Mouse (Mus musculus): ENCODE results near the gene Pex5. TPM values are rescaled to one million over a fixed set of nuclear protein-coding genes. Genes with fewer than 3 reads are reported as not detected.
"Not testable (repeated sequence)": the region's sequence is repeated elsewhere in the genome, so short reads cannot be mapped to it uniquely, and the experiment has no call there.

Pex5 gene
- polyA plus RNA-seq, 1 experiment from 2014 or later, result 35.9 TPM

DNA sequence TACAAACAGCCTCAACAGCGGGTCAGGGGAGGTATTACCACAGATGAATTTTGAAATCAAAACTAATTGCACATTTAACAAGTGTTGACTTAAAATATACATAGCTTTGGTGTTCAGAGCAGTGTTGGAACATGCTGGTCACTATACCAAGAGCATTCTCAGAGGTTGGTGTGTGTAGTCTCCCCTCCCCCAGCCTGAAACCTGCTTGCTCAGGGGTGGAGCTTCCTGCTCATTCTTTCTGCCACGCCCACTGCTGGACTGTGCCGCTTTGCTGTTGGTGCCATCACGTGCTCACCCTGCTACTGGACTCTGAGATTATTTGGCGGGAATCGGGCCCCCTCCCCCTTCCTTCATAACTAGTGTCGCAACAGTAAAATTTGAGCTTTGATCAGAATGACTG is 10.2 kb upstream of the Pex5 start:
- WGBS, result 65% methylated on average over 7 of the region's 7 CpGs
- H3K9ac ChIP-seq (ENCODE audit: low read length); H3K4me2 ChIP-seq (ENCODE audit: low read depth, severe bottlenecking); H3K4me1 ChIP-seq (ENCODE audit: control insufficient read depth, insufficient read depth, low read length); DNase-seq (ENCODE audit: low spot score); H3K4me3 ChIP-seq (ENCODE audit: low read depth, low read length); H3K27me3 ChIP-seq (ENCODE audit: control insufficient read depth, insufficient read depth, low read length); H3K27ac ChIP-seq (replicated peaks; ENCODE audit: low read depth, low read length); ATAC-seq (ENCODE audit: insufficient number of reproducible peaks, low FRiP score, low TSS enrichment, low read depth); H3K36me3 ChIP-seq (ENCODE audit: control insufficient read depth, insufficient read depth, low read length); H3K9me3 ChIP-seq (ENCODE audit: control insufficient read depth, low read length): not testable (repeated sequence)

- Histone ChIP-seq H3K9me3 (ENCODE audit: control insufficient read depth, low read length) (no peaks in the 10 kb centered on the region), H3K4me3 (ENCODE audit: low read depth, low read length) (no peak overlapping the region), H3K36me3 (ENCODE audit: control insufficient read depth, insufficient read depth, low read length) (no peaks in the 10 kb centered on the region), H3K27me3 (ENCODE audit: control insufficient read depth, insufficient read depth, low read length) (no peaks in the 10 kb centered on the region), H3K9ac (ENCODE audit: low read length) (no peak overlapping the region), H3K27ac (replicated peaks; ENCODE audit: low read depth, low read length) (no peak overlapping the region), H3K4me2 (ENCODE audit: low read depth, severe bottlenecking) (no peak overlapping the region), H3K4me1 (ENCODE audit: control insufficient read depth, insufficient read depth, low read length) (no peaks in the 10 kb centered on the region)
- DNase-seq (ENCODE audit: low spot score), result no peak
- ATAC-seq (ENCODE audit: insufficient number of reproducible peaks, low FRiP score, low TSS enrichment, low read depth), result no peak
- 66% methylated on average over 1 of the region's 1 CpGs for WGBS
Observed at GRCm38 (mm10) chr6:124424068-124424498, 9.2 kb upstream of the Pex5 start.

DNA sequence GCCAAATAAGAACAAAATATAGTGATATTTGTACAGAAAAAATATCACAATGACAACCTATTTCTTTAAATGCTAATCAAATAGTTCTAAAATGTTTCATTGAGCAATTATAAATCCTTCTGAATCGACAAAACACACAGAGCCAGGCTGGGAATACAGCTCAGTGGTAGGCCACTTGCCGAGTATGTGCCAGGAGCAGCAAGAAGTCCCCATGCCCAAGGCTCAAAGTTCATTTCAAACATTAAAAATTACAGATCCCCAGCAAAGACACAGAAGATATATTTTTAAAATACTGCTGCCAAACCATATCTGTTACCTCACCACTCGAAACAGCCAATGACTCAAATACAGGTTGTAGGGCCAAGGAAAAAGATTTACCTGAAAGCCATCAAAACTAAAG is 3.8 kb upstream of the Pex5 start:
- Histone ChIP-seq H3K36me3 (ENCODE audit: control insufficient read depth, insufficient read depth, low read length) (no peaks in the 10 kb centered on the region), H3K4me2 (ENCODE audit: low read depth, severe bottlenecking) (no peak overlapping the region), H3K27ac (replicated peaks; ENCODE audit: low read depth, low read length) (no peak overlapping the region), H3K27me3 (ENCODE audit: control insufficient read depth, insufficient read depth, low read length) (no peaks in the 10 kb centered on the region), H3K9me3 (ENCODE audit: control insufficient read depth, low read length) (no peaks in the 10 kb centered on the region), H3K9ac (ENCODE audit: low read length) (no peak overlapping the region), H3K4me1 (ENCODE audit: control insufficient read depth, insufficient read depth, low read length) (no peaks in the 10 kb centered on the region), H3K4me3 (ENCODE audit: low read depth, low read length) (no peak overlapping the region)
- DNase-seq (ENCODE audit: low spot score) (no peak), ATAC-seq (ENCODE audit: insufficient number of reproducible peaks, low FRiP score, low TSS enrichment, low read depth) (no peak)
- 92% methylated on average over 3 of the region's 3 CpGs for WGBS

GRCm38 (mm10) chr6:124415347-124416088 is 651 bp upstream of the Pex5 start:
- Histone ChIP-seq H3K9me3 (ENCODE audit: control insufficient read depth, low read length) (no peaks in the 10 kb centered on the region), H3K4me3 (ENCODE audit: low read depth, low read length) (peak overlapping the region; percentile 61), H3K9ac (ENCODE audit: low read length) (peak overlapping the region; percentile 41), H3K27me3 (ENCODE audit: control insufficient read depth, insufficient read depth, low read length) (no peaks in the 10 kb centered on the region), H3K27ac (replicated peaks; ENCODE audit: low read depth, low read length) (peak overlapping the region; percentile 45; the same call in 1 of the 2 replicates), H3K4me2 (ENCODE audit: low read depth, severe bottlenecking) (peak overlapping the region; percentile 62), H3K36me3 (ENCODE audit: control insufficient read depth, insufficient read depth, low read length) (no peaks in the 10 kb centered on the region; the same call in none of the 2 replicates), H3K4me1 (ENCODE audit: control insufficient read depth, insufficient read depth, low read length) (no peaks in the 10 kb centered on the region)
- DNase-seq (ENCODE audit: low spot score) (peak; percentile 76), ATAC-seq (ENCODE audit: insufficient number of reproducible peaks, low FRiP score, low TSS enrichment, low read depth) (peak; percentile 69)
- WGBS, result 6% methylated on average over 21 of the region's 21 CpGs

GRCm38 (mm10) chr6:124414150-124414926 is 529 bp downstream of the Pex5 start:
- peak overlapping the region; percentile 58 for H3K4me2 ChIP-seq (ENCODE audit: low read depth, severe bottlenecking)
- no peaks in the 10 kb centered on the region; the same call in none of the 2 replicates for H3K36me3 ChIP-seq (ENCODE audit: control insufficient read depth, insufficient read depth, low read length)
- no peaks in the 10 kb centered on the region for H3K9me3 ChIP-seq (ENCODE audit: control insufficient read depth, low read length)
- peak overlapping the region; percentile 61 for H3K4me3 ChIP-seq (ENCODE audit: low read depth, low read length)
- 4% methylated on average over 41 of the region's 45 CpGs for WGBS
- DNase-seq (ENCODE audit: low spot score), result no peak
- H3K27me3 ChIP-seq (ENCODE audit: control insufficient read depth, insufficient read depth, low read length), result no peaks in the 10 kb centered on the region
- H3K4me1 ChIP-seq (ENCODE audit: control insufficient read depth, insufficient read depth, low read length), result no peaks in the 10 kb centered on the region
- peak; percentile 61 for ATAC-seq (ENCODE audit: insufficient number of reproducible peaks, low FRiP score, low TSS enrichment, low read depth)
- peak overlapping the region; percentile 72 for H3K9ac ChIP-seq (ENCODE audit: low read length)
- no peak overlapping the region for H3K27ac ChIP-seq (replicated peaks; ENCODE audit: low read depth, low read length)

DNA sequence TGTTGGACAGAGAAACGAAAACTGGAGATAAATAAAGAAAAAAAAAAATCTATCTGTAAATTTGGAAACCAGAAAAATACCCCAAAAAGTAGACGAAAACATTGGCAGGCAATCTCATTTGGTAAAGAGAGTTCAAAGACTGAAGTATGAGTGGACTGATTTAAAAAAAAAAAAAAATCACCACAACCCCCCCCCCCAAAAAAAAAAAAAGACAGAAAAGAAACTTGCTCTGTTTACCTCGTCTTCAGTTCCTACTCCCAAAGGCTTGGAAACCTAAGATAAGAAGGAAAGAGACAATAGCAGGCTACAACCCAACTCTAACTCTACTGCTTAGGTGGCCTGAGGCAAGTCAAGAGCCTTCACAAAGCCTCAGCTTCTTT is 1.1 kb downstream of the Pex5 start:
- no peaks in the 10 kb centered on the region for H3K27me3 ChIP-seq (ENCODE audit: control insufficient read depth, insufficient read depth, low read length)
- H3K9me3 ChIP-seq (ENCODE audit: control insufficient read depth, low read length), result no peaks in the 10 kb centered on the region
- peaks cover 2% of the 10 kb centered on the region for H3K36me3 ChIP-seq (ENCODE audit: control insufficient read depth, insufficient read depth, low read length)
- no peak for ATAC-seq (ENCODE audit: insufficient number of reproducible peaks, low FRiP score, low TSS enrichment, low read depth)
- H3K4me1 ChIP-seq (ENCODE audit: control insufficient read depth, insufficient read depth, low read length), result no peaks in the 10 kb centered on the region
- peak overlapping the region; percentile 61 for H3K4me3 ChIP-seq (ENCODE audit: low read depth, low read length)
- no peak for DNase-seq (ENCODE audit: low spot score)
- no peak overlapping the region for H3K27ac ChIP-seq (replicated peaks; ENCODE audit: low read depth, low read length)
- H3K9ac ChIP-seq (ENCODE audit: low read length), result peak overlapping the region; percentile 72
- peak overlapping the region; percentile 58 for H3K4me2 ChIP-seq (ENCODE audit: low read depth, severe bottlenecking)
- 80% methylated on average over 3 of the region's 3 CpGs for WGBS

DNA sequence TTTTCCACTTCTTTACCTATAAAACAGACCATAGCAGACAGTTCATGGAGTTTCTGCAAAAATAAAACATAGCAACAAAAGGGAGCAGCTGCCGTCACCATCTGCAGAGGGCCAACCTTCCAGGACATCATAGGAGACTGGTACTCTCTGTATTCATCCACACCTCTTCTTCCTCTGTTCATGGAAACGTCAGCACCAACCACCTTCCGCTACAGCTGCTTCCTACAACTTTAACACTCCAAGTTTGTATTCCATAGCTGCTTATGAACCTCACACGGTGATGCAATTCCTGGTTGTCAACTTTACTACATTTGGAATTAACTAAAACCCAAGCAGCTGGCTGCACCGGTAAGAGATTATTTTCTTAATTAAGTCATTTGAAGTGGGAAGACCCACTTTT is 6.5 kb downstream of the Pex5 start:
- no peaks in the 10 kb centered on the region for H3K9me3 ChIP-seq (ENCODE audit: control insufficient read depth, low read length)
- no peak overlapping the region for H3K4me3 ChIP-seq (ENCODE audit: low read depth, low read length)
- H3K27ac ChIP-seq (replicated peaks; ENCODE audit: low read depth, low read length), result no peak overlapping the region
- H3K4me2 ChIP-seq (ENCODE audit: low read depth, severe bottlenecking), result no peak overlapping the region
- no peaks in the 10 kb centered on the region for H3K4me1 ChIP-seq (ENCODE audit: control insufficient read depth, insufficient read depth, low read length)
- H3K9ac ChIP-seq (ENCODE audit: low read length), result no peak overlapping the region
- ATAC-seq (ENCODE audit: insufficient number of reproducible peaks, low FRiP score, low TSS enrichment, low read depth) (no peak), DNase-seq (ENCODE audit: low spot score) (peak; percentile 12)
- peaks cover 16% of the 10 kb centered on the region for H3K36me3 ChIP-seq (ENCODE audit: control insufficient read depth, insufficient read depth, low read length)
- 93% methylated on average over 5 of the region's 5 CpGs for WGBS
- H3K27me3 ChIP-seq (ENCODE audit: control insufficient read depth, insufficient read depth, low read length), result no peaks in the 10 kb centered on the region

GRCm38 (mm10) chr6:124407180-124407579 is 7.7 kb downstream of the Pex5 start:
- Histone ChIP-seq H3K9me3 (ENCODE audit: control insufficient read depth, low read length) (no peaks in the 10 kb centered on the region), H3K36me3 (ENCODE audit: control insufficient read depth, insufficient read depth, low read length) (peaks cover 21% of the 10 kb centered on the region), H3K4me1 (ENCODE audit: control insufficient read depth, insufficient read depth, low read length) (no peaks in the 10 kb centered on the region), H3K4me2 (ENCODE audit: low read depth, severe bottlenecking) (no peak overlapping the region), H3K27me3 (ENCODE audit: control insufficient read depth, insufficient read depth, low read length) (no peaks in the 10 kb centered on the region), H3K27ac (replicated peaks; ENCODE audit: low read depth, low read length) (no peak overlapping the region), H3K4me3 (ENCODE audit: low read depth, low read length) (no peak overlapping the region), H3K9ac (ENCODE audit: low read length) (no peak overlapping the region)
- ATAC-seq (ENCODE audit: insufficient number of reproducible peaks, low FRiP score, low TSS enrichment, low read depth) (peak; percentile 44; the same call in 1 of the 2 replicates), DNase-seq (ENCODE audit: low spot score) (no peak)
